Mouse (Mus musculus): ENCODE data around the gene Gm14410.
"Not testable (repeated sequence)": the region's sequence is repeated elsewhere in the genome, so short reads cannot be mapped to it uniquely, and the experiment has no call there.

Gm14410 gene

GRCm38 (mm10) chr2:177206341-177206740, at the start of gene Gm14410:
Gm14410 (minus strand) TSS chr2:177206421.
- DNase-seq (ENCODE audit: low spot score): peak; percentile 93

- not testable (repeated sequence) for DNase-seq (ENCODE audit: low spot score)
Observed at GRCm38 (mm10) chr2:177247449-177247848, 41.2 kb upstream of the Gm14410 start.

DNA sequence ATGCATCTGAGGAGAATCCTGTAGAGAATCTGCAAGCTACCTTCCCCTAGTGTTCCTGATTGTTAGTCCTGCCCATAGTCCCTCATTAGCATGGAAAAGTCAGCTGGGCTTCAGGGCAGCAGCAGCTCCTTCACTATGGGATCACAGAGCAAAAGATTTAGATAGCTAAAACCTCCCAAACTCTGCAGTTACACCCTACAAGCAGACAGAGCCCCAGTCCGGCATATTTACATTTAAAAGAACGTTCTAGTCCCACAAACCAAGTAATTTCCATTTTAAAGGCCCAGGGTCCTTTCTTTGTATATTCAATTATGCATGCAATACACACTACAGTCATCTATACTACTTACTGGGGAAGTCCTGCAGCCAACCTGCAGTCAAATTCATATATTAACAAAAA, 24.2 kb upstream of the Gm14410 start:
- not testable (repeated sequence) for DNase-seq (ENCODE audit: low spot score)

DNA sequence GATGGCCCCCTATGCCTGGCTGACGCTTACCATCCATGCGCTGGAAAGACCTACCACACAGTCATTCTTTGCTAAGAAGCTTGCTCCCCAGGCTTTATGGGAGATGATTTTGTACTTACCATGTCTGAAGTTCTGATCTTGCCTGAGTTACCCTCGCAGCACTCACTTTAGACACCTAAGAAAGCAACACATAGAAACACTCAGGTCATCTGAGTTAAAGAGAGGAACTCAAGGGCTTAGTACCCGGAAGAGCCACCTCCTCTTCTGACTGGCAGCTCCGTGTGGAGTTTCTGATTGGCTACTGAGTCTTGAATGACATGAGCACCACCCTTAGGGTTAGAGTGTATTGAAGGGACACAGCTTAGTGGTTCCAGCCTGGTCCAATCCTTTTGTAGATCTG, 33.5 kb downstream of the Gm14410 start:
- not testable (repeated sequence) for DNase-seq (ENCODE audit: low spot score)

Measured in lung, postnatal 25 days (tissue).